Mouse (Mus musculus) G1E (cell line): Measurements from ENCODE around the gene Usp3.

Experiments
- CTCF ChIP-seq: IDR thresholded peaks from 2 replicates; pipeline ENCODE4 v1.5.1; 2012; ENCODE audit warnings: low read depth, low read length, inconsistent platforms, mixed read lengths
- GATA1 ChIP-seq: IDR thresholded peaks from 2 replicates; pipeline ENCODE4 v1.6.1; 2012; ENCODE audit warnings: borderline replicate concordance, low read length, inconsistent platforms, mixed read lengths
- POLR2AphosphoS5 ChIP-seq: IDR thresholded peaks from 2 replicates; pipeline ENCODE4 v1.6.1; 2012; ENCODE audit warnings: low read depth, low read length, inconsistent platforms; ENCODE audit not compliant: insufficient replicate concordance
- TAL1 ChIP-seq: conservative IDR thresholded peaks from 2 replicates; pipeline ENCODE4 v1.6.1; 2012; ENCODE audit warnings: low read depth, low read length, inconsistent platforms, mixed read lengths

DNA sequence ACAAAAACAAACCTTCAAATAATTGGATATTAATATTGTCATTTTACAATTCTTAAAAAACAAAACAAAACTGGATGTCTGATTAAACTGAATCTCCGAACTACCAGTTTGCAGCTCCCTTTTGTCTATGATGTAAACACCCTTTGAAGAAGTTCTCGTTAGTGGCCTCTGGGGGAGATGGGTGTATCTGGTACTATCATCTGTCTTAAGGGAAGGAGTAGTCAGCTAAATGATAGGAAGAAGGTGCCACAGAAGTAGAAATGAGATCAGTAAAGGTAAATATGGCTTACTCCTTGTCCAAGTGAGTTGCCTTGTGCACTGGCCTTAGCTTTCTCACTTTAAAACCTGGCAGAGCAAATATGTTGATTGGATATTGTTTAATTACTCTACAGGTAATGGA is 115.2 kb downstream of the Usp3 start:
- TF ChIP-seq GATA1 (no peak), TAL1 (no peak), CTCF (no peak), POLR2AphosphoS5 (no peak)
